Mouse (Mus musculus): ENCODE measurements around the gene Eno4.

- TF ChIP-seq CTCF (IDR thresholded peaks at IDR 0.05) (no peak), EP300 (IDR thresholded peaks at IDR 0.05) (no peak)
Observed at GRCm38 (mm10) chr19:58981571-58981970, 38.3 kb downstream of the Eno4 start.

Measured in lung, postnatal 0 days (tissue).